Mouse (Mus musculus) forebrain, postnatal 0 days (tissue): ENCODE results near the gene Snrnp35. TPM values are rescaled to one million over a fixed set of nuclear protein-coding genes. Genes with fewer than 3 reads are reported as not detected.

Experiments used
- ATAC-seq: fragments of 200-750 bp; cut with Nextera tagmentation; 2 replicates; pipeline ENCODE4 v1.8.0; 2017; ENCODE audit warnings: mild to moderate bottlenecking, moderate library complexity
- DNase-seq: peaks from one replicate; pipeline ENCODE4 v3.0.0-alpha.2; 2015
- H3K27ac ChIP-seq: fragments of 300-500 bp; sonication (generic); 2 replicates; pipeline ENCODE4 v1.5.1; 2014; ENCODE audit warnings: low read depth, mild to moderate bottlenecking, antibody characterized with exemption, low read length, moderate library complexity, mixed read lengths
- H3K27me3 ChIP-seq: fragments of 300-500 bp; sonication (generic); 2 replicates; pipeline ENCODE4 v1.6.1; 2014; ENCODE audit warnings: mild to moderate bottlenecking, low read length, mixed read lengths; ENCODE audit not compliant: insufficient read depth
- H3K36me3 ChIP-seq: fragments of 300-500 bp; sonication (generic); 2 replicates; pipeline ENCODE4 v1.6.1; 2014; ENCODE audit warnings: mild to moderate bottlenecking, moderate library complexity; ENCODE audit not compliant: insufficient read depth
- H3K4me1 ChIP-seq: fragments of 300-500 bp; sonication (generic); 2 replicates; pipeline ENCODE4 v1.6.1; 2014; ENCODE audit warnings: antibody characterized with exemption; ENCODE audit not compliant: insufficient read depth
- H3K4me2 ChIP-seq: fragments of 300-500 bp; sonication (generic); 2 replicates; pipeline ENCODE4 v1.6.1; 2014; ENCODE audit warnings: low read depth, mild to moderate bottlenecking, moderate library complexity
- H3K4me3 ChIP-seq: fragments of 300-500 bp; sonication (generic); 2 replicates; pipeline ENCODE4 v1.5.1; 2014; ENCODE audit warnings: low read depth, low read length, mixed read lengths
- H3K9ac ChIP-seq: fragments of 300-500 bp; sonication (generic); 2 replicates; pipeline ENCODE4 v1.6.1; 2014; ENCODE audit warnings: mild to moderate bottlenecking
- H3K9me3 ChIP-seq: fragments of 300-500 bp; sonication (generic); 2 replicates; pipeline ENCODE4 v1.6.1; 2016; ENCODE audit warnings: low read length
- CTCF ChIP-seq: sonication (generic); IDR thresholded peaks from 2 replicates; pipeline ENCODE4 v1.5.1; 2016; ENCODE audit warnings: antibody characterized with exemption, control low read depth, low read depth
- WGBS: fragments of 180-500 bp; shearing (Covaris S2); extraction: QIAGEN DNeasy Blood & Tissue Kit; methylation state at CpG from one replicate; pipeline ENCODE4 v1.1.7; 2014; 5-methylcytosine and 5-hydroxymethylcytosine counted together
- polyA plus RNA-seq: library from polyadenylated mRNA; unstranded; fragments of >200 nt; fragmentation: Nextera tagmentation; extraction: Ambion mirVana; gene quantifications from 2 replicates; pipeline ENCODE4 v1.2.1, GENCODE M21; 2015
- total RNA-seq: library from RNA; depleted of rRNA; stranded (reverse); fragments of >200 nt; gene quantifications from 2 replicates; pipeline ENCODE4 v1.2.3, GENCODE M21; 2014; rRNA removed

Gene Snrnp35
- 15.9 and 16.0 TPM in 2 replicates for total RNA-seq
- 16.6 and 17.7 TPM in 2 replicates for polyA plus RNA-seq

DNA sequence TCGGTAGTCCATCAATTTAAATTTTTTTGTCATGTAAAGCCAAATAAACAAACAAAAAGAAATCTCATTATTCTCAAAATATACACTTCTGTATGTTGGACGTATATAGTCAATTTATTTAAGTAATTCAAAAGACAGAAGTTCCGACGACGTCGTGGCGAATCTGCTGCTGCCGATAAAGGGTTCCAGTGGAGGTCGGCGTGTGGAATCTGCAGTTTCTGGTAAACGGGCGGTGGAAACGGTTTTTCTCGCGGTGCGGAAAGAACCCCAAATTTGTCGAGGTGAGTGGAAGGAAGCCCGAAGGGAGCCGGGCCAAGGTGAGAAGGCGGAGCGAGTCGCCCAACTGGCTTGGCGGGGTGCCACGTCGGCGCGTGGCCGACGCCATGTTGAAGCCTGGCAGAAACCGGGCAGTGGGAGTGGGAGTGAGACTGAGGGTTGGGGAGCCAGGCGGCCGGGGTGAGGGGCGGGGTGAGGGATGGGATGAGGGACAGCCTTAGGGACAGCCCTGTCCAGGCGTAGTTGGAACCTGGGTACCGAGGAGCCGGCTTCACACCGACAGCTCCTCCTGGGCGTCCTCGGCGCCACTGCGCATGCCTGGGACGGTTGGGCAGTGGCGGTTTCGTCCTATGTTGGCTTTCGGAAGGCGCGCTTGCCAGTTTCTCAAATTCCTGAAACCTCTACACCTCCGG lies at the start of gene Snrnp35:
Gene Snrnp35 (plus strand): TSS at position 169 of the 689 bp plus-strand sequence.
- Histone ChIP-seq H3K27me3 (no peaks in the 10 kb centered on the region), H3K4me3 (peak within 1 kb of the TSS; percentile 77), H3K4me2 (peak within 1 kb of the TSS; percentile 76), H3K9me3 (no peaks in the 10 kb centered on the region), H3K9ac (peak within 1 kb of the TSS; percentile 92), H3K4me1 (peaks cover 8% of the 10 kb centered on the region; the same call in 1 of the 2 replicates), H3K27ac (peak within 1 kb of the TSS; percentile 99), H3K36me3 (no peaks in the 10 kb centered on the region)
- under 1% methylated on average over 47 of the region's 48 CpGs for WGBS
- ATAC-seq = peak; percentile 94
- peak; percentile 95 for DNase-seq
- peak; percentile 28; the same call in 1 of the 2 replicates for TF ChIP-seq CTCF

DNA sequence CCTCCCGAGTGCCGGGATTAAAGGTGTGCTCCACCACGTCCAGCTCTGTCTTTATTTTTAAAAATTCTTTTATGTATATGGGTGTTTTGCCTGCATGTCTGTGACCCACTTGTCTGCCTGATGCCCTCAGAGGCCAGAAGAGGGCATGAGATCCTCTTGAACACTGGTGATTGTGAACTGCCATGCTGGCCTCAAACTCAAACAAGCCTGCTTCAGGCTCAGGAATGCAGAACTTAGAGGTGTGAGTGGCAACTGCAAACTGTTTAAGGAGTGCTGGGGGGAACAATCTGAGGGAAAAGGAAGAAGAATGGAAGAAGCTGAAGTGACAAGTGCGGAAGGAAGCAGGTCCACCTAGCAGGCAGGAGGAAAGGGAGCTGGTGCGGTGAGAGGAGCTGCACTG lies 44.7 kb upstream of the Snrnp35 start:
- H3K4me1 ChIP-seq = peaks cover 5% of the 10 kb centered on the region; the same call in 1 of the 2 replicates
- TF ChIP-seq CTCF = no peak
- H3K27me3 ChIP-seq = no peaks in the 10 kb centered on the region
- H3K27ac ChIP-seq = no peak overlapping the region
- no peak overlapping the region for H3K9ac ChIP-seq
- H3K9me3 ChIP-seq = no peaks in the 10 kb centered on the region
- WGBS = 92% methylated on average over 5 of the region's 5 CpGs
- ATAC-seq = no peak
- H3K4me2 ChIP-seq = no peak overlapping the region
- DNase-seq = no peak
- no peaks in the 10 kb centered on the region for H3K36me3 ChIP-seq
- H3K4me3 ChIP-seq = no peak overlapping the region

DNA sequence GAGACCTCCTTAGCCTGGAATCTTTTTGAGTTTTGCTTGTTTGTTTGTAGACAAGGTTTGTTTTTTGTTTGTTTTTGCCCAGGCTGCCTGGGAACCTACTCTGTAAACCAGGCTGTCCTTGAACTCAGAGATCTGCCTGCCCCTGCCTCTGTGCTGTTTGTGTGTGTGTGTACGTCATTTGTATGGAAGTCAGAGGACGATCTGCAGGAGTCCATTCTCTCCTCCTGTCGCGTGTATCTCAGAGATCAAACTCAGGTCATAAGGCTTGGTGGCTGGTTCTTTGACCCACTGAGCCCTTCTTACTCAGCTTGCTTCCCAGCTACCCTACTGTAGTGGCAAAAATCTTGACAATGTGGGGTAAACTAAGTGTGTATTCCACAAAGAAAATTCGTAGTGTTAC lies 44.2 kb upstream of the Snrnp35 start:
- no peak for TF ChIP-seq CTCF
- H3K9ac ChIP-seq = no peak overlapping the region
- no peak overlapping the region for H3K4me2 ChIP-seq
- H3K27me3 ChIP-seq = no peaks in the 10 kb centered on the region
- H3K27ac ChIP-seq = no peak overlapping the region
- DNase-seq (no peak), ATAC-seq (no peak)
- H3K4me1 ChIP-seq = peaks cover 5% of the 10 kb centered on the region; the same call in 1 of the 2 replicates
- WGBS = 68% methylated on average over 5 of the region's 5 CpGs
- H3K9me3 ChIP-seq = no peaks in the 10 kb centered on the region
- H3K4me3 ChIP-seq = no peak overlapping the region
- no peaks in the 10 kb centered on the region for H3K36me3 ChIP-seq

DNA sequence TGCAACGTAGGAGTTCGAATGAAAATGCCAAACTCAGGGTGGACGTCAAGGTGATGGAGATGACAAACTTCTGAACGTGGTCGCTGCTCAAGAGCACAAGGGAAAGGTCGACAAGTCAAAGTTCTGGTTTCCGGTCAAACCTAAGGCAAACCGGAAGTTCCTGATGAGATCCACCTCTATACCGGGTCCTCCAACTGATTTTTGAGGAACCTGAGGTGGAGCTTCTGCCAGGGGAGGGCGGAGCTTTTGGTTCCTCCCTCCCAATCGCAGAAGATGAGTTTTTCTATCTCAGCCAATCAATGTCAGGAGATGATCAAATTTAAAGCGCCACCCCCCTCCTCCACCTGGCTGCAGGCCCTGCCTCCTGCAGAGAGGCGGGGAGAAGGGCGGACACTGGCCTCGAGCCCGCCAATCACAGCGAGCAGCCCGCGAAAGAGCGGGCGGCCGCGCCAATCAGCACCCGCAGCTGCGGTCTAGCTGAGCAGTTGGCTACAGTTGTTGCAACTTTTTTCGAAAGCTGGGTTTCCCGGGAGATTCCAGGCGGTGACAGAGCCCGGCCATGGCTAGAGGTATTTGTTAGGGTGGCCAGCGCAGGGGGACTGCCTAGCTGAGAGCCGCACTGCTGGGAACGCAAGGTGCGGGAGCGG lies 43.4 kb upstream of the Snrnp35 start, which contains the start of gene Kmt5a:
Gene Kmt5a (plus strand): TSS at position 484 of the 647 bp plus-strand sequence.
- DNase-seq (peak; percentile 96), ATAC-seq (peak; percentile 98)
- Histone ChIP-seq H3K9me3 (no peaks in the 10 kb centered on the region), H3K27me3 (no peaks in the 10 kb centered on the region), H3K27ac (no peak within 1 kb of the TSS), H3K36me3 (no peaks in the 10 kb centered on the region), H3K9ac (peak within 1 kb of the TSS; percentile 26), H3K4me1 (peaks cover 7% of the 10 kb centered on the region), H3K4me3 (peak within 1 kb of the TSS; percentile 52), H3K4me2 (peak within 1 kb of the TSS; percentile 97)
- no peak for TF ChIP-seq CTCF
- WGBS = 3% methylated on average over 33 of the region's 34 CpGs

DNA sequence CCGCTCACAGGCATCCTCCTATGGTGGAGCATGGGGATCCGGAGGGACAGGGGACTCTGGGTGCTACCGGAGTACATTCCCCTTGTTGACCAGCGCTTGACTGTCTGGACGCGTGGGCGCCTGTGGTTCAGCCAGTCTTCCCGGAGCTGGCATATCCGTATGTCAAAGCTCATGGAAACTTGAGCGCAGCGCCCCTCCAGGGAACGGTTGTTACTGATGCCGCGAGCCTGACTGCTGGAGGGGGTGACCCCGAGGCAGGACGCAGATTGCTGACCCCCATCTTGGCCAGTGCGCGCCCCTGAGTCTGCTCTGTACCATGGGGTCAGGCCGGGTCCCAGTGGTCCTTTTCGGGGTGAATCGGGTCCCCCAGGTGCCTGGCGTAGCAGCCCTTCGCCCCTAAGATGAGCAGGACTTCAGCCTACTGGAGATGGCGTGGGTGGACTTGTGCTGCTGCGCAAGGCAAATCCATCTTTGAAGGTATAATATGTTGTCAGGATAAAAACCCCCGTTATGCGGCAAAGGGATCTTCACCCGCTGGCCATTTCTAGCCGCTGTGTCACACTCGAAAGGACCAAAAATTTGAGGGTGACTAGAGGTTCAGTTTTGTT lies 42.7 kb upstream of the Snrnp35 start:
- TF ChIP-seq CTCF = peak; percentile 67
- no peaks in the 10 kb centered on the region for H3K27me3 ChIP-seq
- peak overlapping the region; percentile 52 for H3K4me3 ChIP-seq
- no peaks in the 10 kb centered on the region for H3K9me3 ChIP-seq
- under 1% methylated on average over 30 of the region's 30 CpGs for WGBS
- H3K9ac ChIP-seq = peak overlapping the region; percentile 26
- ATAC-seq (peak; percentile 76), DNase-seq (peak; percentile 58)
- no peaks in the 10 kb centered on the region for H3K36me3 ChIP-seq
- H3K4me1 ChIP-seq = peaks cover 11% of the 10 kb centered on the region
- H3K27ac ChIP-seq = no peak overlapping the region
- H3K4me2 ChIP-seq = peak overlapping the region; percentile 97

DNA sequence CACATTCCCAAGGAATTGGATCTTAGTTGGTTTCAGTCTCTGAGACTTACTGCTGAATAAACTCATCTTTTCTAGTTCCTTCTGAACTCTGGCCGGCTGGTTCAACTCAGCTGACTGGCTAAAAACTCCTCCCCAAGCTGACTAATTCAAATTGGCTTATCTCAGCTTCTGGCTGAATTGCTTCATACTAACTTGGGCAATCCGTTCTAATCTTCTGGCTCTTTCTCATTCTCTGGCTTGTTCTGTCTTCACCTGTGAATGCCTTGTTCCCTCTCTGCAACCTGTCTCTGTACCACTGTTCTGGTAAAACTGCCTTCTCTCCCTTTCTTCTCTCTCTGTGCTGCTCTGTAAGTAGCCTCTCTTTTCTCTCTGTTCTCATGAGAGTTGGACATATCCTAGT lies 40.3 kb upstream of the Snrnp35 start:
- DNase-seq (no peak), ATAC-seq (no peak)
- Histone ChIP-seq H3K4me1 (peaks cover 18% of the 10 kb centered on the region), H3K9me3 (no peaks in the 10 kb centered on the region), H3K36me3 (peaks cover 6% of the 10 kb centered on the region; the same call in 1 of the 2 replicates), H3K4me3 (no peak overlapping the region), H3K27ac (no peak overlapping the region), H3K4me2 (no peak overlapping the region), H3K9ac (no peak overlapping the region), H3K27me3 (no peaks in the 10 kb centered on the region)
- no peak for TF ChIP-seq CTCF
- WGBS = 81% methylated on average over 2 of the region's 2 CpGs
